ENCODE assay signal across 8 mouse cellular contexts in the genomic region with DNA sequence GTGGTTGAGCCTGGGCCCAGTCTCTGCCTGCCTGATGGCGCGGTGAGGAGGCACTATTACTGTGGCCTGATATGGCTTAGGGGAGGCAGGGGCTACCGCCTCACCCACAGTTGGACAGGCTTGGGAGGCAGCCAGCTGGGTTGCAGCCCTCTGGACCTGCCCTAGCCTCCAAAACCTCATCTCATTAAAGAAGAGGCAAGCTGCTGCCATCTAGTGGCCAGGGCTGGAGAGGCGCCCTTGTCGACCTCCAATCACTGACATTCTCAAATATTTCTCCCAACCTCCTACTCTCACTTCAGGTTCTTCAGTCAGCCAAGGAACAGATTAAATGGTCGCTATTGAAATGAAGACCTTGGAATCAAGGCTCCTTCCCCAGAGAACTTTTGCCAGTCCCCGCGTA. TPM values are rescaled to one million over a fixed set of nuclear protein-coding genes. Genes with fewer than 3 reads are reported as not detected.
DNase-seq lines count a peak whose midpoint lies in the region; ATAC-seq and TF ChIP-seq lines count a peak whose summit lies in the region.

No protein-coding gene starts in this region.

- no peak for TF ChIP-seq POLR2A in limb, embryonic 14.5 days (IDR thresholded peaks at IDR 0.05; ENCODE audit: borderline replicate concordance, extremely low read depth, insufficient read depth, insufficient read length)

- peaks cover 43% of the 10 kb centered on the region for H3K4me1 ChIP-seq in midbrain, embryonic 10.5 days
- H3K4me1 ChIP-seq in midbrain, embryonic 15.5 days: peaks cover 30% of the 10 kb centered on the region
- peaks cover 18% of the 10 kb centered on the region for H3K4me1 ChIP-seq in limb, embryonic 14.5 days (ENCODE audit: control insufficient read depth, insufficient read depth, low read length)
- H3K4me1 ChIP-seq in midbrain, postnatal 0 days (ENCODE audit: insufficient read depth, low read length): peaks cover 10% of the 10 kb centered on the region; the same call in 1 of the 2 replicates

- 9% methylated on average over 8 of the region's 8 CpGs for WGBS in midbrain, embryonic 10.5 days
- WGBS in midbrain, embryonic 15.5 days: 7% methylated on average over 8 of the region's 8 CpGs
- WGBS in limb, embryonic 14.5 days: 6% methylated on average over 8 of the region's 8 CpGs
- 11% methylated on average over 8 of the region's 8 CpGs for WGBS in midbrain, postnatal 0 days

- H3K27ac ChIP-seq in midbrain, embryonic 10.5 days (replicated peaks): no peak overlapping the region
- H3K27ac ChIP-seq in midbrain, embryonic 15.5 days: no peak overlapping the region
- no peak overlapping the region for H3K27ac ChIP-seq in limb, embryonic 14.5 days (replicated peaks; ENCODE audit: low read depth, low read length)
- no peak overlapping the region for H3K27ac ChIP-seq in midbrain, postnatal 0 days (ENCODE audit: low read depth, low read length)

- no peaks in the 10 kb centered on the region for H3K9me3 ChIP-seq in midbrain, embryonic 10.5 days (replicated peaks)
- H3K9me3 ChIP-seq in midbrain, embryonic 15.5 days: no peaks in the 10 kb centered on the region
- no peaks in the 10 kb centered on the region for H3K9me3 ChIP-seq in limb, embryonic 14.5 days (ENCODE audit: control insufficient read depth, low read length)
- no peaks in the 10 kb centered on the region for H3K9me3 ChIP-seq in midbrain, postnatal 0 days (ENCODE audit: low read length)

- peaks cover 8% of the 10 kb centered on the region for H3K27me3 ChIP-seq in midbrain, embryonic 10.5 days (ENCODE audit: low read depth, poor library complexity, severe bottlenecking)
- H3K27me3 ChIP-seq in midbrain, embryonic 15.5 days (replicated peaks): no peaks in the 10 kb centered on the region
- H3K27me3 ChIP-seq in limb, embryonic 14.5 days (ENCODE audit: control insufficient read depth, insufficient read depth, low read length): 0 out of 2 replicates have a peak, but pooled peaks cover 5% of the 10 kb centered on the region
- H3K27me3 ChIP-seq in midbrain, postnatal 0 days (ENCODE audit: insufficient read depth, low read length): no peaks in the 10 kb centered on the region

- no peak for ATAC-seq in midbrain, embryonic 15.5 days (replicated peaks)
- peak; percentile 65 for ATAC-seq in granulocyte monocyte progenitor cell, adult 5-6 weeks (replicated peaks; ENCODE audit: poor library complexity, severe bottlenecking)
- peak; percentile 12; the same call in 1 of the 2 replicates for ATAC-seq in limb, embryonic 14.5 days (ENCODE audit: low FRiP score, low read depth)
- ATAC-seq in midbrain, postnatal 0 days (ENCODE audit: low FRiP score): peak; percentile 53

- 0 out of 2 replicates have a peak overlapping the region, but pooled peaks have one; percentile 61 for H3K4me3 ChIP-seq in midbrain, embryonic 10.5 days
- H3K4me3 ChIP-seq in midbrain, embryonic 15.5 days: no peak overlapping the region
- H3K4me3 ChIP-seq in limb, embryonic 14.5 days (replicated peaks; ENCODE audit: low read length): 0 out of 2 replicates have a peak overlapping the region, but pooled peaks have one; percentile 40
- H3K4me3 ChIP-seq in midbrain, postnatal 0 days (ENCODE audit: low read depth, low read length): no peak overlapping the region

- no peak overlapping the region for H3K4me2 ChIP-seq in midbrain, embryonic 15.5 days
- no peak overlapping the region for H3K4me2 ChIP-seq in limb, embryonic 14.5 days (replicated peaks; ENCODE audit: low read depth, low read length, severe bottlenecking)
- no peak overlapping the region; the same call in 1 of the 2 replicates for H3K4me2 ChIP-seq in midbrain, postnatal 0 days (ENCODE audit: low read depth, low read length, poor library complexity, severe bottlenecking)

- no peak overlapping the region for H3K9ac ChIP-seq in midbrain, embryonic 15.5 days
- no peak overlapping the region for H3K9ac ChIP-seq in limb, embryonic 14.5 days (ENCODE audit: low read depth, low read length, severe bottlenecking)
- H3K9ac ChIP-seq in midbrain, postnatal 0 days (replicated peaks; ENCODE audit: low read length, poor library complexity, severe bottlenecking): no peak overlapping the region

- DNase-seq in midbrain, embryonic 10.5 days (ENCODE audit: low spot score): peak; percentile 87
- DNase-seq in embryo, embryonic 10.5 days (ENCODE audit: low spot score): peak; percentile 93
- DNase-seq in kidney, adult 18-20 months: peak; percentile 85
- peak; percentile 90 for DNase-seq in limb, embryonic 14.5 days (ENCODE audit: low spot score)
- peak; percentile 90 for DNase-seq in midbrain, postnatal 0 days (ENCODE audit: low spot score)
- peak; percentile 42 to 68 for DNase-seq in spleen, postnatal 14 days (ENCODE audit: low spot score in 2 of 2)

- peak; percentile 94 for TF ChIP-seq CTCF in midbrain, postnatal 0 days (IDR thresholded peaks at IDR 0.05)

- no peaks in the 10 kb centered on the region for H3K36me3 ChIP-seq in midbrain, embryonic 10.5 days
- no peaks in the 10 kb centered on the region for H3K36me3 ChIP-seq in midbrain, embryonic 15.5 days (replicated peaks)
- H3K36me3 ChIP-seq in limb, embryonic 14.5 days (ENCODE audit: control insufficient read depth, insufficient read depth, low read length): peaks cover 22% of the 10 kb centered on the region; the same call in 1 of the 2 replicates
- no peaks in the 10 kb centered on the region for H3K36me3 ChIP-seq in midbrain, postnatal 0 days (ENCODE audit: insufficient read depth, low read length)

RNA-seq across cellular contexts. Expression of a gene that starts 10.9 kb away (rescaled TPM):
- polyA plus RNA-seq in midbrain, embryonic 10.5 days (2016; fragmentation: Nextera tagmentation; extraction: Ambion mirVana): 44.9 and 46.1 TPM in 2 replicates
- polyA plus RNA-seq in midbrain, embryonic 15.5 days (2015; fragmentation: Nextera tagmentation; extraction: Ambion mirVana): 19.9 and 20.5 TPM in 2 replicates
- 1.4 and 7.4 TPM in 2 replicates for total RNA-seq in granulocyte monocyte progenitor cell, adult 5-6 weeks (2014; fragmentation: Nextera tagmentation)
- total RNA-seq in granulocyte monocyte progenitor cell, adult 5-6 weeks (2017): 3.9 and 4.4 TPM in 2 replicates
- 117 and 141 TPM in 2 replicates for polyA plus RNA-seq in limb, embryonic 14.5 days (2012; rRNA removed)
- 201 and 210 TPM in 2 replicates for polyA plus RNA-seq in limb, embryonic 14.5 days (2014; fragmentation: Nextera tagmentation; extraction: Ambion mirVana)
- 12.7 and 12.9 TPM in 2 replicates for total RNA-seq in midbrain, postnatal 0 days (2014; rRNA removed)
- polyA plus RNA-seq in midbrain, postnatal 0 days (2015; fragmentation: Nextera tagmentation; extraction: Ambion mirVana): 16.7 and 20.3 TPM in 2 replicates

RNA-seq across cellular contexts. Expression of a gene that starts 30.8 kb away (rescaled TPM):
- 71.9 and 78.0 TPM in 2 replicates for polyA plus RNA-seq in midbrain, embryonic 10.5 days (2016; fragmentation: Nextera tagmentation; extraction: Ambion mirVana)
- polyA plus RNA-seq in midbrain, embryonic 15.5 days (2015; fragmentation: Nextera tagmentation; extraction: Ambion mirVana): 80.9 and 81.2 TPM in 2 replicates
- total RNA-seq in granulocyte monocyte progenitor cell, adult 5-6 weeks (2014; fragmentation: Nextera tagmentation): 22.2 and 39.8 TPM in 2 replicates
- total RNA-seq in granulocyte monocyte progenitor cell, adult 5-6 weeks (2017): 35.2 and 39.9 TPM in 2 replicates
- 94.5 and 125 TPM in 2 replicates for polyA plus RNA-seq in limb, embryonic 14.5 days (2012; rRNA removed)
- 42.0 and 49.6 TPM in 2 replicates for polyA plus RNA-seq in limb, embryonic 14.5 days (2014; fragmentation: Nextera tagmentation; extraction: Ambion mirVana)
- total RNA-seq in midbrain, postnatal 0 days (2014; rRNA removed): 86.0 and 88.0 TPM in 2 replicates
- polyA plus RNA-seq in midbrain, postnatal 0 days (2015; fragmentation: Nextera tagmentation; extraction: Ambion mirVana): 64.5 and 68.9 TPM in 2 replicates

RNA-seq across cellular contexts. Expression of a gene that starts 55.7 kb away (rescaled TPM):
- 116 and 120 TPM in 2 replicates for polyA plus RNA-seq in midbrain, embryonic 10.5 days (2016; fragmentation: Nextera tagmentation; extraction: Ambion mirVana)
- 88.2 and 91.7 TPM in 2 replicates for polyA plus RNA-seq in midbrain, embryonic 15.5 days (2015; fragmentation: Nextera tagmentation; extraction: Ambion mirVana)
- 53.6 and 66.7 TPM in 2 replicates for total RNA-seq in granulocyte monocyte progenitor cell, adult 5-6 weeks (2014; fragmentation: Nextera tagmentation)
- 68.4 and 68.9 TPM in 2 replicates for total RNA-seq in granulocyte monocyte progenitor cell, adult 5-6 weeks (2017)
- 71.4 and 74.5 TPM in 2 replicates for polyA plus RNA-seq in limb, embryonic 14.5 days (2012; rRNA removed)
- 79.6 and 83.6 TPM in 2 replicates for polyA plus RNA-seq in limb, embryonic 14.5 days (2014; fragmentation: Nextera tagmentation; extraction: Ambion mirVana)
- total RNA-seq in midbrain, postnatal 0 days (2014; rRNA removed): 43.6 and 48.3 TPM in 2 replicates
- polyA plus RNA-seq in midbrain, postnatal 0 days (2015; fragmentation: Nextera tagmentation; extraction: Ambion mirVana): 83.9 and 85.1 TPM in 2 replicates

Comparison
In these comparisons a context has a peak if more than half of its experiments do, and no peak if none do; other contexts are left out.
1. H3K4me3 ChIP-seq: peak in midbrain, embryonic 10.5 days (single experiment) and limb, embryonic 14.5 days (single experiment); none in midbrain, embryonic 15.5 days (single experiment) and midbrain, postnatal 0 days (single experiment).
2. Peak in every context shown above with its lines, with median percentiles within 50 percentile points of each other: DNase-seq.